Mouse (Mus musculus): ENCODE data around the gene Trp53bp2. TPM values are rescaled to one million over a fixed set of nuclear protein-coding genes. Genes with fewer than 3 reads are reported as not detected.

Trp53bp2 gene
- 10 to 100 TPM; 12.6 to 15.5 TPM for total RNA-seq (2021)
- long read RNA-seq, experiment 1, full-length matches to known transcripts, result 4 of 7 reads
- long read RNA-seq, experiment 1, partial matches to known transcripts, result 3 of 7 reads
- long read RNA-seq, experiment 1, other reads (novel, unspliced or antisense), result 0 of 7 reads
- long read RNA-seq, experiment 2, full-length matches to known transcripts, result 3 of 6 reads
- long read RNA-seq, experiment 2, partial matches to known transcripts, result 3 of 6 reads
- long read RNA-seq, experiment 2, other reads (novel, unspliced or antisense), result 0 of 6 reads

DNA sequence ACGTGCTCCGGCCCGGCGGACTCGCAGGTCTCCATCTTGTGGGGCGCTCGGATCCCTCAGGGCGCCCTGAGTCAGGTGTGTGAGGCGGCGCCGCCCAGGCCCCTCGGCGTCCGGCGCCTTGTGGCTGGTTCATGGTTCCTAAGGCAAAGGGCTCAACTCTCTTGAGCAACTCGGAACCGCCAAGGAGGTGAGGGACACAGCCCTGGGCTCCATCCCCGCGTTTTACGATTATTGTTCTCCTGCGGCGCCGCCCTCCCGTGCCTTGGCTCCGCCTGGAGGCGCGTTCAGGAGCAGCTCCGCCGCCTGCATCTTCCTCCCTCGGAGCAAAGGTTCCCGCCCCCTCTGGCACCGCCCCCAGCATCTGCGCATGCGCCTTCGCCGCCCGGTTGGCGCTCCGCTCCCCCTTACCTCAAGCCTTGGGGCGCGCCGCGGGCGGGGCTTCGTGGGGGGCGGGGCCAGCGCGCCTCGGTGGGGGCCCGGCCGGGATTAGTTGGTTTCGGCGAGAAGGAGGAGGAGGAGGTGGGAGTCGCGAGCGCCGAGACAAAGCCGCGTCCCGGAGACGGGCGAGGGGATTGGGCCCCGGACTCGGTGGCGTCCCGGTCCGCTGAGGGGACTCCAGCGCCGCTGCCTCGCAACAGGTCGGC is at the start of gene Trp53bp2:
Trp53bp2 (plus strand) TSS at position 489 of the 644 bp plus-strand sequence.
- peak; percentile 100 for DNase-seq
- intact Hi-C loops (cut with DNase I), result loop anchor here (5.0 kb wide), 1 partner anchor 53 kb away; no protein-coding TSS in a partner anchor

DNA sequence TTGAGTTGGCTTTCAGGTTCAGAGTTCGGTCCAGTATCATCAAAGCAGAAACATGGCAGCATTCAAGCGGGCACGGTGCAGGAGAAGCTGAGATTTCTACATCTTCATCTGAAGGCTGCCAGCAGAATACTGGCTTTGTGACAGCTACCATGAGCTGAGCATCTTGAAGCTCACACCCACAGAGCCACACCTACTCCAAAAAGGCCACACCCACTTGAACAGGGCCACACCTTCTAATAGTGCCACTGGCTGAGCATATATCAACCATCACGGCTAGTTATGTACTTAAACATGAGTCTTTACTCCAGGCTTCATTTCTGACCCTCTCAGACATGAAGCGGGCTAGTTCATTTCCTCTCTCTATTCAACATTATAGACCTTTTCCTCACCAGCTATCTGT is 46.3 kb upstream of the Trp53bp2 start:
- no peak for DNase-seq
- intact Hi-C loops (cut with DNase I), result no loop called here

DNA sequence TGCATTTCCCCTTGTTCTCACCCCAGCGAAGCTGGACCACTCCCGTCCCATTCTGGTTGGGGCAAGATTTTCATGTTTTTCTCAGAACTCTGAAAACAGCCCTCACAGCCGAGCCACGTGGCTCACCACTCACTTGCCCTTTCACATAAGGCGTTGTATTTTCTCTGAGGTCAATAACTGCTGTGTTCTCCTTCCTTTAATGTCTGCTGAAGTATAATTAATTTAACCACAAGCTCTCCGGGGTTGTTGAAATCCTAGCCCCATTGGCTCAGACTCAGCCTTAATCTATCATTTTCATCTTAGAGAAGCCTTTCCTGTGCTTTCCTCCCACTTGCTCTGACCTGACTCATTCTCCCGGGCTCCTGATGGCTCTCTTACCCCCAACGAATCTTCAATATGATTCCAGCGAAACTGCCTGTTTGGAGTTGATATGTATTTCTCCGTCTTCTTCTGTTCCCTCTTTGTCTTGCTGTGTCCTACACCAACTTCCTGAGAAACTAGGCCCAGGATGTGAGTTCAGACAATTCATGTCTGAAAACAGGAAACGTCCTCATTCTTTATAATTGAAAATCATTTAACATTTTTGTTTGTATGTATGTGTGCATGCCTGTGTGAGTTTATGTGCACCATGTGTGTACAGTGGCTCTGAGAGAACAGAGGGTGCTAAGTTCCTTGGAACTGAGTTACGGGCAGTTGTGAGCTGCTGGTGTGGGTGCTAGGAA is 45.1 kb upstream of the Trp53bp2 start:
- intact Hi-C loops (cut with DNase I), result no loop called here
- DNase-seq, result no peak

DNA sequence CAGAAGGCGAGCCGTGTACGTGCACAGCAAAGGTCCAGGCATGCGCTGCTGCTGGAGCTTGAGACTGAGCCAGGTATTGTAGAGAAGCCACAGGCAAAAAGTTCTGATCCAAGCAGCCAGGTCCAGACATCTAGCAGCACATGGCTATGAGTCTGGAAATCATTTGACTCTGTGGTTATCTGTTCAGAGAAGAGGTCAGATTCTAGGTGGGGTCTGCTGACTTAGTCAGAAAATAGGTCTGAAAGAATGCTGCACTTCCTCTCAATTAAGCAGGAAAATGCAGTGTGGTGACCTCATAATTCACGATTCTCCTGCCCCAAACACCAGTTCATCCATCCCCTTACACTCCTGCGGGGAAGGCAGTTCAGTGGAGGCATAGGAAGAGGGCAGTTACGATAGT is 40.7 kb upstream of the Trp53bp2 start:
- DNase-seq, result no peak
- intact Hi-C loops (cut with DNase I), result no loop called here

GRCm38 (mm10) chr1:182368782-182369181 is 40.2 kb upstream of the Trp53bp2 start:
- intact Hi-C loops (cut with DNase I), result no loop called here
- DNase-seq, result no peak

- intact Hi-C loops (cut with DNase I), result no loop called here
- DNase-seq, result no peak
Measured at GRCm38 (mm10) chr1:182369435-182369834, 39.5 kb upstream of the Trp53bp2 start.

DNA sequence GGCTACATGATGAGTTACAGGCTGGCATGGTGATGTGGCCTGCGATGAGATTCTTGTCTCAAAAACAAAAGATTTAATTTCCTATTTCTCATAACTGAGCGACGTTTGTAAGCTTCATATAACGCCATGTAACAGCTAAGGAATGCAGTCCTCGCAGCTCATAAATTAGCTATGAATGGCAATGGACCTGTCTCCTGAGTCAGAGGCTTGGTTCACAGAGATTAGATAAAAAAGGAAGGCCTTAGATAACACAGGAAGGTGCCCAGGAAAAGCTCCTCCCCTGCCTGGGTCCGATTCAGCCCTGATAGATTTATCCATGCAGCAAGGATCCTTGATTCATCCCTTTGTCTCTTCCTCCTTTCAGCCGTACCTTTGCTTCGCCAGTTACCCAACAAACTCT is 37.1 kb upstream of the Trp53bp2 start:
- intact Hi-C loops (cut with DNase I), result no loop called here
- no peak for DNase-seq

GRCm38 (mm10) chr1:182376221-182376620 is 32.8 kb upstream of the Trp53bp2 start:
- DNase-seq, result peak; percentile 9 to 37
- intact Hi-C loops (cut with DNase I), result loop anchor here (2.0 to 5.0 kb wide), 3 partner anchors 61 to 163 kb away; no protein-coding TSS in a partner anchor

DNA sequence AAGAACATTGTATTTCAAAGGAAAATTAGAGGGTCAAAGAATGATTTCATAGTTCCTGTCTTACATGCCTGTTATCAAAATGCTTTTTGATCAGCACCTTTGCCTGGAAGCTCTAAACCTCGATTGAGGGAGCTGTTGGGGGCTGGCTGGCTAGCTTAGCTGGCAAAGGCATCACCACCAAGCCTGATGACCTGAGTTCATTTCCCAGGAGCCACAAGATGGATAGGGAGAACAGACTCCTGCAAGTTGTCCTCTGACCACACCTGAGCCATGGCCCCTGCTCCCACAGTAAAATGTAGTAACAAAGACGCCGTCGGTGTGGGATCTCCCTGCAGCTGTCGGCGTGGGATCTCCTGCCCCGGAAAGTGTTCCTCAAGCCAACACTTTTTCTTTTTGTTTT is 32.1 kb upstream of the Trp53bp2 start:
- intact Hi-C loops (cut with DNase I), result loop anchor here (2.0 to 5.0 kb wide), 3 partner anchors 60 to 162 kb away; no protein-coding TSS in a partner anchor
- no peak for DNase-seq

DNA sequence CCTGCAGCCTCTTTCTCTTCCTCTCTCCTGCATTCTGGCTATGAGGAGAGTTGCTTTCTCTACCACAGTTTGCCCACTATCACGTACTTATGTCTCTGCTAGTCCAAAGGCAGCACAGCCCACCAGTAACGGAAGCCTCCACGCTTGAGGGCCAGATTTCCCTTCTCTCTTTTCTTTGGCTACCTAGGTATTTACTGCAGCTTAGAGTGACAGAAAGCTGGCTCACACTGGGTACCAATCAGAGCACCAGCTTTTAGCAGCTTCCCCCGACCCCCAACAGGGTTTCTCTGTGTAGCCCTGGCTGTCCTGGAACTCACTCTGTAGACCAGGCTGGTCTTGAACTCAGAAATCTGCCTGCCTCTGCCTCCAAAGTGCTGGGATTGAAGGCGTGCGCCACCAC is 31.5 kb upstream of the Trp53bp2 start:
- intact Hi-C loops (cut with DNase I), result loop anchor here (2.0 to 5.0 kb wide), 3 partner anchors 60 to 161 kb away; no protein-coding TSS in a partner anchor
- no peak for DNase-seq

DNA sequence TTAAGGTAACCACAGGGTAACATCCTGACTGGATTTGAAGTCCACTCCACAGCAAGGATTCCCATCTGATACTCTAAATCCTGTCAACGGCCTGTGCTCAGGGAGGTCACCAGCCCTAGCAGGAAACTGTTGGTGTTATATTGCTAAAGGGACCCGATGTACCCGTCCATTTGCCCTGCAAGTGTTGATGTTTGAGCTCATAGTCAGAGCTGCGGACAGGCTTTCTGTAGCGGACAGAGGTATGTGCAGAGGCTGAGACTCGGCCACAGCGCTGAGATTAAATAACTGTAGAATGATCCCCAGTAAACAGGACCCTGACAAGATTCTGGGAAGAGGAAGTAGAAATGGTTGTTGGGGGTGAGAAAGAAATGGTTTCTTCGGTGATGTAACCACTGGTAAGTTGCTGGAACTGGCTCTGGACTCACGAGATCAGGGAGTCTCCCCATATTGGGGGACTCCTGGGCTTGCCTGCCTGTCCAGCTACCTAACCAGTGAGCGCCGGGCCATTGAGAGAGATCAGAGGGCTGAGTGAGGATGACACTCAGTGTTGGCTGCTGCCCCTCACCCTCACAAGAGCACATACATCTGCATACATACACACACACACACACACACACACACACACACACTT is 30.7 kb upstream of the Trp53bp2 start:
- no peak for DNase-seq

DNA sequence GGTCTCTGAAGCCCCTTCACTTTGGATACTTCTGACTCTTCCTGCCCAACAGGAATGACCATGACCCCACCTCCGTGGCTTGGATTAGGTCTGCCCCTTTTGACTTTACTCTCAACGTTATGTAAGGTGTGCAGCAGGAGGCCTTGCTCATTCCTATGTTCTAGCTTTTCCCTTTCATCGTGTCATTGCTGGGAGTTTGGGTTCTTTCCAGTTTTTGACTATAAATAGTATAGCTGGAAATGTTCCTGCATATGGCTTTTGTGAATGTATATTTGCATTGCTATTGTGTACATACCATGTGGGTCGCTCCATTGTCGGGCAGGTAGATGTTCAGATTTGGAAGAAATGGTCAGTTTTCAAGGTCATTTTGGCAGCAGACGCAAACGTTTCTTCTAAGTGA is 30.1 kb upstream of the Trp53bp2 start:
- no peak for DNase-seq
- intact Hi-C loops (cut with DNase I), result loop anchor here (5.0 kb wide), 2 partner anchors 58 to 108 kb away; no protein-coding TSS in a partner anchor

More for the DNA sequence above, 30.7 kb upstream of the Trp53bp2 start:
- intact Hi-C loops (cut with DNase I), result loop anchor here (5.0 kb wide), 2 partner anchors 59 to 109 kb away; no protein-coding TSS in a partner anchor

DNA sequence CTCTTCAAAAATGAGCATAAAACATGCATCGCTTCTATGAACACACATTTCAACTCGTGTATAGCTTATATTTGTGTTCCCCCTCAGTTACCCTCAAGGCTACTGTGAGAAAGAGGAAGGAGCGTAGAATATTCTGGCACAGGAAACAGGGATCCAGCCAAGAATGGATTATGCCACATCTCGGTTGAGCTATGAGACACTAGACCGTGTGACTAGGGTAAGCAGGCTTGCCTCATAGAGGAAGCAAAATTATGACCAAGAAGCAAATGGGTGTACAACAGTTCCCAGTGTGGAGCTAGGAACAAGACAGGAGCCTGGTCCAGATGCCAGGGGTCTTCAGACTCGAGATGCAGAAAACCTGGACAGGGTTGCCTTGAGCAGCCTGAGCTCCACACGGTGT is 28.3 kb upstream of the Trp53bp2 start:
- no peak for DNase-seq
- intact Hi-C loops (cut with DNase I), result no loop called here

- DNase-seq, result no peak
- intact Hi-C loops (cut with DNase I), result no loop called here
Measured at GRCm38 (mm10) chr1:182381327-182381726, 27.6 kb upstream of the Trp53bp2 start.

DNA sequence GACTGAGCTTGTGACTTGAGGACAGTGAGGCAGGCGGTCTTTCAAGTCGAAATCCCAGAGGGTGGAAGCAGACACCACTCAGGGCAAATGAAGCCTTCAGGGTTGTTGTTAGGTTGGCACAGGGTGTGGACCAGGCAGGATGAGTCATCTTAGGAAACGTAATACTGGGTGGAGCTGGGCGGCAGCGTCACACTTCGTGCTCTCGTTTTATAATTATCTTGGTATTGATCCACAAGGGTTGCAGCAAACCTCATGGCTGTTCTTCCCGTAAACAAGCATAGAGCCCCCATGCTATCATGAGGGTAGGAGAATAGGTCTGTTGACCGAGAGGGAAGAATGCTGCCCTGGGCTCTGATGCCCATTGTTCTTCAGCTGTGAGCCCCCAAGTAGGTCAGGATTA is 25.9 kb upstream of the Trp53bp2 start:
- intact Hi-C loops (cut with DNase I), result no loop called here
- DNase-seq, result no peak

DNA sequence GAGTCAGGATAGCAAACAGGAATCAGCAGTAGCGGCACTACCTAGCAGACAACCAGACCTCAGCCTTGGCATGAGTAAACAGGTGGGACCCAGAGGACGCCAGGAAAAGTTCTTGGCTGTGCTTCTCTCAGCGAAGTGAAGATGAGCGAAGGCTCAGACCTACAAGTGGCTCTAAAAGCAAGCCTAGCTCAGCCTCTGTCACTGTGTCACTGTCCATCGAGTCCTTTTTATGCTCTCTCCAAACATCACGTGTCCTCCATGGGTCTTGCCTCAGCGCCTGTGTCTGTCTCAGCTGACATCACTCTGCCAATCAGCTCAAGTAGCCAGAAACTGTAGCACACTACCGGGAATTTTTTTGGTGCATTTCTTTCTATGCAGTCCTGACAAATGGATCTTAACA is 22.5 kb upstream of the Trp53bp2 start:
- DNase-seq, result no peak
- intact Hi-C loops (cut with DNase I), result no loop called here

GRCm38 (mm10) chr1:182388729-182389128 is 20.2 kb upstream of the Trp53bp2 start:
- peak; percentile 16 to 37 for DNase-seq
- intact Hi-C loops (cut with DNase I), result no loop called here

- DNase-seq, result peak in 1 of 2 experiments; percentile 31
- intact Hi-C loops (cut with DNase I), result no loop called here
Measured at GRCm38 (mm10) chr1:182398171-182398570, 10.8 kb upstream of the Trp53bp2 start.

GRCm38 (mm10) chr1:182398780-182399179 is 10.2 kb upstream of the Trp53bp2 start:
- intact Hi-C loops (cut with DNase I), result no loop called here
- peak in 1 of 2 experiments; percentile 18 for DNase-seq

GRCm38 (mm10) chr1:182399205-182399604 is 9.8 kb upstream of the Trp53bp2 start:
- DNase-seq, result no peak
- intact Hi-C loops (cut with DNase I), result no loop called here

DNA sequence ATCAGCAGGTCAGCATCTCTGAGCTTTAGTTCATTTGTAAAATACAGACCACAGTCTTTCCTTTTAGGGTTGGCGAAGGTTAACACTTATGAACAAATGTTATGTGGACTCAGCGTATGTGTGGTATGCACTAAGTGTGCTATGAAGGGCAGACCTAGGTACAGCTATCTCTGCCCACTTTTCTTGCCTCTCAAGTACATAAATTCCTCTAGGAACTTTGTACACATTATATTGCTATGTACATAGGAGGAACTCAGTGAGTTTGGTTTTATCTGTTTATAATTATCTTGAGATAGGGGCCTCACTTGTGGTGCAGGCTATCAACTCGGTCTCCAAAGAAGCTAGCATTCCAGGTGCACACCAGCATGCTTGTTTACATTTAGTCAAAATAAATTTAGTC is 9.1 kb upstream of the Trp53bp2 start:
- no peak for DNase-seq
- intact Hi-C loops (cut with DNase I), result no loop called here

Data from heart, postnatal 14 days (tissue).